In the genomic region with DNA sequence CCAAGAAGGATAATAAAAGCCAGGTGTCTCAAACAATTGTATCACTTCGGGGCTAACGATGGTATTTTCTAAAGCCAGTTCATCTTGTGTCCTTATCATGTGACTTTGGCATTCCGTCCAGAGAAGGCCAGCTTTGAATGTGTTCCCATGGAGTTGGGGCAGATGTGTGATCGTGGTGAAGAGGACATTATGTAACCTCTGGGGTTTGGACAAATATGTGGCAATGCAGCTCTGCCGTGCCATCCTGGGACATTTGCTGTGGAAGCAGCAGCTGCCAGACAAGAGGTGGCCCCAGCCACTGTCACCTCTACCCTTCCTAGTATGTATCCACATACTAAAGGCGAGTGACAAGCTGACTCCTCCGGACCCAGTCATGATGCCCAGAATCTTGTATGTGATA, we compare ENCODE assay signal across 26 mouse cellular contexts.
"Had no signal": no experiment of that assay in that cellular context is flagged by ENCODE, and none has a peak within 500 bp of the region (broad histone marks: within the 10 kb centered on the region; RNA-seq: fewer than 3 reads in every experiment).

No protein-coding gene starts in this region.

- H3K27ac ChIP-seq: heart, embryonic 10.5 days; hindbrain, embryonic 10.5 days; hindbrain, embryonic 12.5 days; hindbrain, embryonic 14.5 days; kidney, embryonic 15.5 days; kidney, postnatal 0 days; limb, embryonic 13.5 days; limb, embryonic 15.5 days; liver, embryonic 13.5 days; liver, embryonic 15.5 days had no signal

- DNase-seq: gastrocnemius, postnatal 14 days; gastrocnemius, postnatal 36 days; heart, postnatal 10 days; heart, postnatal 4 days; kidney, adult 11 months; kidney, adult 2 months; kidney, adult 9 months; kidney, postnatal 14 days; kidney, postnatal 36 days; layer of hippocampus, adult 9-11 months; layer of hippocampus, postnatal 36 days; left cerebral cortex, postnatal 4 days; liver, embryonic 13.5 days; lung, adult 18-20 months had no signal

- ATAC-seq: hindbrain, embryonic 16.5 days; intestine, embryonic 16.5 days had no signal

- H3K4me2 ChIP-seq: heart, embryonic 12.5 days; hindbrain, embryonic 12.5 days; hindbrain, embryonic 14.5 days; kidney, embryonic 15.5 days; limb, embryonic 13.5 days; limb, embryonic 15.5 days; liver, embryonic 13.5 days; liver, embryonic 15.5 days had no signal

- H3K9ac ChIP-seq: heart, embryonic 12.5 days; hindbrain, embryonic 12.5 days; hindbrain, embryonic 14.5 days; kidney, embryonic 15.5 days; limb, embryonic 13.5 days; limb, embryonic 15.5 days; liver, embryonic 13.5 days; liver, embryonic 15.5 days had no signal

- H3K9me3 ChIP-seq: heart, embryonic 10.5 days; heart, embryonic 12.5 days; hindbrain, embryonic 10.5 days; hindbrain, embryonic 12.5 days; kidney, embryonic 15.5 days; limb, embryonic 13.5 days; limb, embryonic 15.5 days; liver, embryonic 13.5 days; liver, embryonic 15.5 days had no signal

- H3K27me3 ChIP-seq: kidney, embryonic 15.5 days; limb, embryonic 15.5 days; liver, embryonic 13.5 days; liver, embryonic 15.5 days had no signal

- H3K4me3 ChIP-seq: heart, embryonic 10.5 days; heart, embryonic 12.5 days; hindbrain, embryonic 10.5 days; hindbrain, embryonic 12.5 days; kidney, embryonic 15.5 days; limb, embryonic 13.5 days; limb, embryonic 15.5 days; liver, embryonic 13.5 days; liver, embryonic 15.5 days had no signal

- H3K4me1 ChIP-seq: hindbrain, embryonic 10.5 days; hindbrain, embryonic 12.5 days; kidney, embryonic 15.5 days; limb, embryonic 13.5 days; limb, embryonic 15.5 days; liver, embryonic 13.5 days; liver, embryonic 15.5 days had no signal

- H3K36me3 ChIP-seq: heart, embryonic 10.5 days; heart, embryonic 12.5 days; hindbrain, embryonic 10.5 days; hindbrain, embryonic 12.5 days; kidney, embryonic 15.5 days; limb, embryonic 13.5 days; limb, embryonic 15.5 days; liver, embryonic 13.5 days; liver, embryonic 15.5 days had no signal
